Mouse (Mus musculus): Measurements from ENCODE around the gene Isyna1.

GRCm38 (mm10) chr8:70561357-70561756, 32.8 kb upstream of the Isyna1 start:
- TF ChIP-seq POLR2A (IDR thresholded peaks at IDR 0.05; ENCODE audit: extremely low read depth, insufficient read depth, low read length), result no peak
- no peak for TF ChIP-seq CTCF (IDR thresholded peaks at IDR 0.05; ENCODE audit: extremely low read depth, insufficient read depth, low read length)
